Mouse (Mus musculus) kidney, adult 2 months (tissue): ENCODE results near the gene Tex28. TPM values are rescaled to one million over a fixed set of nuclear protein-coding genes. Genes with fewer than 3 reads are reported as not detected.

Experiments used
- DNase-seq: peaks from one replicate; pipeline ENCODE4 v3.0.0; 2021
- H3K27ac ChIP-seq: fragments of 200-500 bp; 2 replicates; pipeline ENCODE4 v1.5.1; 2012; ENCODE audit warnings: low read depth, low read length, control low read depth, inconsistent platforms; ENCODE audit not compliant: insufficient read depth
- H3K27me3 ChIP-seq: fragments of 200-500 bp; replicated peaks from 2 replicates; pipeline ENCODE4 v1.6.1; 2012; ENCODE audit warnings: mild to moderate bottlenecking, moderate library complexity, low read length, inconsistent platforms; ENCODE audit not compliant: control insufficient read depth, insufficient read depth
- H3K36me3 ChIP-seq: fragments of 200-500 bp; 2 replicates; pipeline ENCODE4 v1.6.1; 2012; ENCODE audit warnings: mild to moderate bottlenecking, moderate library complexity, low read length, inconsistent platforms; ENCODE audit not compliant: control insufficient read depth, insufficient read depth
- H3K4me1 ChIP-seq: fragments of 200-500 bp; 2 replicates; pipeline ENCODE4 v1.6.1; 2011; ENCODE audit warnings: low read length; ENCODE audit not compliant: control insufficient read depth, insufficient read depth
- H3K4me3 ChIP-seq: fragments of 200-500 bp; 2 replicates; pipeline ENCODE4 v1.5.1; 2011; ENCODE audit warnings: mild to moderate bottlenecking, low read depth, low read length, control low read depth; ENCODE audit not compliant: insufficient read depth
- CTCF ChIP-seq: fragments of 200-500 bp; conservative IDR thresholded peaks from 2 replicates; pipeline ENCODE4 v1.5.1; 2011; ENCODE audit warnings: low read depth, mild to moderate bottlenecking, control low read depth, low read length, moderate library complexity, mixed read lengths; ENCODE audit not compliant: insufficient read depth, insufficient read length
- POLR2A ChIP-seq: fragments of 200-500 bp; IDR thresholded peaks from one replicate; pipeline ENCODE4 v1.6.1; 2011; ENCODE audit warnings: low read depth, low read length, control low read depth
- WGBS: fragments of 180-500 bp; shearing (Covaris S2); methylation state at CpG from one replicate; pipeline ENCODE4 v1.1.7; 2018; 5-methylcytosine and 5-hydroxymethylcytosine counted together
- polyA plus RNA-seq: library from polyadenylated mRNA; depleted of rRNA; stranded (reverse); fragments of >200 nt; gene quantifications from 2 replicates; pipeline ENCODE4 v1.2.3, GENCODE M21; 2012; rRNA removed

Tex28 gene
- polyA plus RNA-seq, 1 experiment, result not detected

DNA sequence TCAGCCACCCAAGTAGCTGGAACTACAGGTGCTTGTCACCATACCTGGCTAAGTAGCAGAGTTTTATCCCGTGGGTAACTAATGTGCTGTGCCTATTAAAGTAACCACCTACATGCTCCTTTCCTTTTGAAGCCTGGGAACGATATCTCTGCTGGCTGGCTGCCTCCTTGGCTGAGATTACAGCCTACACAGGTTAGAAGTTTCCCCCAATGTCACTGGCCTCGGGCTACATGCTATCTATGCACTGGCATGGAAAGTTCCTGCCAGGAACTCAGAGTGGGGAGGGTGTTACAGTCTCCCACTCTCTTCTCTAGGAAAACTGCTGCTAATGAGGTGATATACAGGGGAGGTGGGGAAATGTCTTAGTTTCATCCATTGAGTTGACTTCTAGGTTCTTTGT lies 58.9 kb downstream of the Tex28 start:
- Histone ChIP-seq H3K4me3 (no peak overlapping the region), H3K36me3 (no peaks in the 10 kb centered on the region), H3K27me3 (no peaks in the 10 kb centered on the region), H3K4me1 (no peaks in the 10 kb centered on the region), H3K27ac (no peak overlapping the region)
- 44% methylated on average over 3 of the region's 3 CpGs for WGBS
- no peak for DNase-seq
- no peak for TF ChIP-seq CTCF
- no peak for TF ChIP-seq POLR2A

DNA sequence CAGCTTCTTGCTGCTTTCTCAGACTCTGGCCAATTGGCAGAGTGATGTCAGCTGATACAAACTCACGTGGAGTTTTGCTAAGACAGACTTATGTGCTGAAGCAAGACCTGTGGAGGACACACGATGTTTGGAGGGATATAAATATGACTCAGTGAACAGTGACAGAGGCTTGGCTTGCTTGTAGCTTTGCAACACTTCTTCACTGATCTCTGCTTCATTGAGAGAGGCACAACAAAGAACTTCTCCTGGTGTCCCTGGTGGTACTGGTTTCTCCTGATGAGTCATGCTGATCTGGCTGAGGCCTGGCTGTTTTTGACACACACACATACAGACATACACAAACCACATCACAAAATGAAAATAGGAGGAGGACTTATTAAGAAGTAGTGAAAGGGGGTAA lies 61.7 kb downstream of the Tex28 start:
- DNase-seq, result no peak
- no peaks in the 10 kb centered on the region for H3K36me3 ChIP-seq
- TF ChIP-seq CTCF, result no peak
- no peak for TF ChIP-seq POLR2A
- no peak overlapping the region for H3K27ac ChIP-seq
- no peak overlapping the region for H3K4me3 ChIP-seq
- H3K4me1 ChIP-seq, result no peaks in the 10 kb centered on the region
- H3K27me3 ChIP-seq, result no peaks in the 10 kb centered on the region
- 52% methylated on average over 2 of the region's 2 CpGs for WGBS

DNA sequence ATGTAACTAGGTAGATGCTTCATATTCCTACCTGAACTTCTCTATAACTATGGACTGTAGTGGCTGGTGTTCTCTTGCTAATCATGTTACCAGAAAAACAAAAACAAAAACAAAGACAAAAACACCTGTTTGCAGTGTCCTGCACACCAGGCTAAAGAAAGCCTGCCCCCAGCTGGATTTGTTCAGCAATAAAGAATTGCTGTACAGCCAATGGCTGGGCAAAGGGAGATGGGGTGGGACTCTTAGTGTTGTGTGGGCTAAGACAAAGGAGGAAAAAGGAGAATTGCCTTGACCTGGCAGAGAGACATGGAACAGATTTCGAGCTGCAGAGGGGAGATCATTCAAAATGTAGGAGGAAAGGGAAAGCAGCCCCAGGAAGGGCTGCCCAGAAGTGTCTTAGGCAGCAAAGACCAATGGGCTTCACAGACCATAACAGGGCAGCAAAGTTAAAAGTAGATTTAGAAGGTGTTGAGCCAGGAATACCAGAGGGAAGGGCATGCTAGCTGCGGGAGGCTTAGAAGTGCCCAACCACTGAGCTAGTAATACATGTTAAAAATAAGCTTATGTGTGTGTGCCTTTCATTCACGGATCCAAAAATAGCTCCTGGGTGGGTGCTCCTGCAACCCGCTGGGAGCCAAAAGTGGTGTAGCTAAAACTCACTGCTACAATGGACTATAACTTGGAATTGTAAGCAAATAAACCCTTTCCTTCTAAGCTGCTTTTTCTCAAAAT lies 64.0 kb downstream of the Tex28 start:
- Histone ChIP-seq H3K27ac (no peak overlapping the region), H3K4me1 (no peaks in the 10 kb centered on the region), H3K4me3 (no peak overlapping the region), H3K27me3 (no peaks in the 10 kb centered on the region), H3K36me3 (no peaks in the 10 kb centered on the region)
- 53% methylated on average over 4 of the region's 4 CpGs for WGBS
- TF ChIP-seq CTCF (no peak), POLR2A (no peak)
- peak; percentile 1 for DNase-seq

Other genes starting within 250 kb of the Tex28 start
- gene Arhgap4, start 246.0 kb downstream of the Tex28 start, polyA plus RNA-seq, result 8.9 and 15.5 TPM in 2 replicates
- gene Naa10, start 245.9 kb downstream of the Tex28 start, polyA plus RNA-seq, result 61.3 and 69.7 TPM in 2 replicates
- gene Renbp, start 237.0 kb downstream of the Tex28 start, polyA plus RNA-seq, result 125 and 144 TPM in 2 replicates
- 34.3 and 37.3 TPM in 2 replicates for gene Hcfc1, start 201.5 kb downstream of the Tex28 start, polyA plus RNA-seq
- gene Irak1, start 143.9 kb downstream of the Tex28 start, polyA plus RNA-seq, result 91.7 and 131 TPM in 2 replicates
- gene Opn1mw, start 40.4 kb downstream of the Tex28 start, polyA plus RNA-seq, result not detected in 2 replicates
- gene Mecp2, start 32.5 kb downstream of the Tex28 start, polyA plus RNA-seq, result 6.8 and 7.0 TPM in 2 replicates
- gene Tktl1, start 9.4 kb upstream of the Tex28 start, polyA plus RNA-seq, result not detected in 2 replicates
- gene Flna, start 82.0 kb upstream of the Tex28 start, polyA plus RNA-seq, result 125 and 161 TPM in 2 replicates
- gene Emd, start 86.8 kb upstream of the Tex28 start, polyA plus RNA-seq, result 41.1 and 45.2 TPM in 2 replicates
- gene Rpl10, start 103.0 kb upstream of the Tex28 start, polyA plus RNA-seq, result 1,301 and 1,460 TPM in 2 replicates
- 79.6 and 104 TPM in 2 replicates for gene Taz, start 114.1 kb upstream of the Tex28 start, polyA plus RNA-seq
- gene Dnase1l1, start 114.5 kb upstream of the Tex28 start, polyA plus RNA-seq, result 26.0 and 26.1 TPM in 2 replicates
- 382 and 458 TPM in 2 replicates for gene Atp6ap1, start 129.3 kb upstream of the Tex28 start, polyA plus RNA-seq
- 120 and 150 TPM in 2 replicates for gene Gdi1, start 137.2 kb upstream of the Tex28 start, polyA plus RNA-seq
- gene Fam50a, start 145.2 kb upstream of the Tex28 start, polyA plus RNA-seq, result 13.1 and 17.7 TPM in 2 replicates
- 5.8 and 7.3 TPM in 2 replicates for gene Plxna3, start 161.2 kb upstream of the Tex28 start, polyA plus RNA-seq
- gene Lage3, start 185.8 kb upstream of the Tex28 start, polyA plus RNA-seq, result 78.3 and 81.7 TPM in 2 replicates
- gene Ubl4a, start 205.4 kb upstream of the Tex28 start, polyA plus RNA-seq, result 43.3 and 50.4 TPM in 2 replicates
- gene Slc10a3, start 205.5 kb upstream of the Tex28 start, polyA plus RNA-seq, result 13.9 and 17.4 TPM in 2 replicates
- 47.1 and 53.5 TPM in 2 replicates for gene Fam3a, start 225.4 kb upstream of the Tex28 start, polyA plus RNA-seq
- 10.7 and 11.2 TPM in 2 replicates for gene Ikbkg, start 225.5 kb upstream of the Tex28 start, polyA plus RNA-seq